Mouse (Mus musculus): ENCODE data around the gene Mus81. TPM values are rescaled to one million over a fixed set of nuclear protein-coding genes. Genes with fewer than 3 reads are reported as not detected.

The Mus81 gene
- polyA plus RNA-seq, 1 experiment from 2014 or later: 39.7 TPM

DNA sequence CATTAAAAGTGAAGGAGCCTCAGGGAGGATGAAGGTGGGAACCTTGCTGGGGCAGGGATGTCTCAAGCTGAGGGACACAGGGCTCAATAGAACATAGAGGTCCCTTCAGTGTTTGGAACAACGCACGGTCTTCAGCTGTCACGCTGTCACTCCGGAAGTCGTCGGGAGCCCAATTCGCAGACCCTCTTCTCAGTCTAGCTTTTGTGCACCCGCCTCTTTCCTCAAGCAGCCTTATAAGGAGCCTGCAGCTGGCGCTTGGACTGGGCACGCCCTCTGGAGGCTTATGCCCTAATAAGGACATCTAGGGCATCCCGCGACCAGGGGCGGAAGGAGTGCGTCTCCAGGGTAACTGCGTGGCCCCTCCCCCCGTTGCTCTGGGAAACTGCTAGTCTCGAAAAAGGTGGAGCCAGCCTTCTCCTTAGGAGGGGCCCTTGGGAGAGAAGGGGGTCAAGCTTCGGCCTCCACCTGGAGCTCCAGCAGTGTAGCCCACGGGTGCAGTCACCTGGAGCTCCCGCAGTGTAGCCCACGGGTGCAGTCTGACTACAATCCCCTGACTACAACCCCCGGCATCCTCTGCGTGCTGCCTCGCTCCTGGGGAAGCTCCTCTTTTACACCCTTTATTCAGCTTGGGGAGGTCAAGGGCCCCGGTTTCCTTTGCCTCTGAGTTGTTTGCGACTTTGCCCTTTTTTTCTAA, 823 bp upstream of the Mus81 start:
- DNase-seq (ENCODE audit: low spot score): peak; percentile 99
- peaks cover 9% of the 10 kb centered on the region; the same call in 1 of the 2 replicates for H3K4me1 ChIP-seq (ENCODE audit: control insufficient read depth, insufficient read depth, low read length)
- H3K27me3 ChIP-seq (ENCODE audit: control insufficient read depth, insufficient read depth, low read length): no peaks in the 10 kb centered on the region
- under 1% methylated on average over 26 of the region's 26 CpGs for WGBS
- peak overlapping the region; percentile 47 for H3K9ac ChIP-seq (ENCODE audit: low read length)
- peak overlapping the region; percentile 90 for H3K27ac ChIP-seq (replicated peaks; ENCODE audit: low read depth, low read length)
- ATAC-seq (ENCODE audit: insufficient number of reproducible peaks, low FRiP score, low TSS enrichment, low read depth): peak; percentile 80
- H3K36me3 ChIP-seq (ENCODE audit: control insufficient read depth, insufficient read depth, low read length): peaks cover 19% of the 10 kb centered on the region
- no peaks in the 10 kb centered on the region for H3K9me3 ChIP-seq (ENCODE audit: control insufficient read depth, low read length)
- H3K4me3 ChIP-seq (ENCODE audit: low read depth, low read length): peak overlapping the region; percentile 41
- H3K4me2 ChIP-seq (ENCODE audit: low read depth, severe bottlenecking): peak overlapping the region; percentile 59

DNA sequence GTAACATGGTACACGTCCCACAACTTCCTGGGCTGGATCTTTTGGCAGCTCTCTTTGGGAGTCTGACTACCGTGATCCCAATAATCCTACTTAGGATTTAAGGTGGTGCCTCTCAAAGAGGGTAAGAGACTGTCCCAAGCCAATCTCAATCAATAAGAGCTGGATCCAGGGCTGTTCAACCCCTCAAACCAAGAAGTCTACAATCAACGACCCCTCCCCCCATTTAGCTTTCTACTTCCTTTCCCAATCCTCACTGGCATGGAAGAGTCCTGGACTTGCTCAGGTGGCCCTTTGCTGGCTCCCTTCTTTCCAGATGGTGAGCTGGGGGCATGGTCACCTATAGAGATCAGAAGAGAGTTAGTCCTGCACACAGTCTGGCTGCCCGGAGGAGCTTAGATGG, 1.4 kb downstream of the Mus81 start:
- peak overlapping the region; percentile 59; the same call in 1 of the 2 replicates for H3K4me2 ChIP-seq (ENCODE audit: low read depth, severe bottlenecking)
- H3K9ac ChIP-seq (ENCODE audit: low read length): no peak overlapping the region
- no peaks in the 10 kb centered on the region for H3K27me3 ChIP-seq (ENCODE audit: control insufficient read depth, insufficient read depth, low read length)
- DNase-seq (ENCODE audit: low spot score) (no peak), ATAC-seq (ENCODE audit: insufficient number of reproducible peaks, low FRiP score, low TSS enrichment, low read depth) (no peak)
- H3K27ac ChIP-seq (replicated peaks; ENCODE audit: low read depth, low read length): no peak overlapping the region
- no peaks in the 10 kb centered on the region for H3K9me3 ChIP-seq (ENCODE audit: control insufficient read depth, low read length)
- peaks cover 4% of the 10 kb centered on the region; the same call in 1 of the 2 replicates for H3K4me1 ChIP-seq (ENCODE audit: control insufficient read depth, insufficient read depth, low read length)
- H3K4me3 ChIP-seq (ENCODE audit: low read depth, low read length): no peak overlapping the region
- peaks cover 10% of the 10 kb centered on the region for H3K36me3 ChIP-seq (ENCODE audit: control insufficient read depth, insufficient read depth, low read length)
- WGBS: 90% methylated on average over 4 of the region's 4 CpGs

DNA sequence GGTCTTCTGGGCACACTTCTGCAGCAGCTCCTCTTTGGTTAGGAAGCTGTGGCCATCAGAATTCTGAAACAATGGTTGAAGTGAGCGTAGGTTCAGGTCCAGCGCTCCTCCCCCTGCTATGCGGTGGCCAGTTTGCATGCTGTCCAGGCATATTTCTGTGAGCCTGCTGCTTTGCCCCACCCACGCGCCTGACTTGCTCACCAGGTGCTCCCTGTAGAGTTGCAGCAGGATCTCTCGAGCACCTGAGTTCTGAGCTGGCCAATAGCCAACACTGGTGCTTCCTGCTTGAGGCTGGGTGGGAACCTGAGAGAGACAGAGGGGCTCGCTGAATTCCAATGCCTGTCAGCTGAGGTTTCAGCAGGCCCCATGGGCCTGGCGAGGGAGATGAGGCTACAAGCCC, 1.9 kb downstream of the Mus81 start:
- Histone ChIP-seq H3K27ac (replicated peaks; ENCODE audit: low read depth, low read length) (no peak overlapping the region), H3K9ac (ENCODE audit: low read length) (no peak overlapping the region), H3K9me3 (ENCODE audit: control insufficient read depth, low read length) (no peaks in the 10 kb centered on the region), H3K4me2 (ENCODE audit: low read depth, severe bottlenecking) (no peak overlapping the region), H3K36me3 (ENCODE audit: control insufficient read depth, insufficient read depth, low read length) (peaks cover 12% of the 10 kb centered on the region), H3K27me3 (ENCODE audit: control insufficient read depth, insufficient read depth, low read length) (no peaks in the 10 kb centered on the region), H3K4me3 (ENCODE audit: low read depth, low read length) (no peak overlapping the region), H3K4me1 (ENCODE audit: control insufficient read depth, insufficient read depth, low read length) (peaks cover 4% of the 10 kb centered on the region; the same call in 1 of the 2 replicates)
- ATAC-seq (ENCODE audit: insufficient number of reproducible peaks, low FRiP score, low TSS enrichment, low read depth) (no peak), DNase-seq (ENCODE audit: low spot score) (no peak)
- 90% methylated on average over 8 of the region's 8 CpGs for WGBS

DNA sequence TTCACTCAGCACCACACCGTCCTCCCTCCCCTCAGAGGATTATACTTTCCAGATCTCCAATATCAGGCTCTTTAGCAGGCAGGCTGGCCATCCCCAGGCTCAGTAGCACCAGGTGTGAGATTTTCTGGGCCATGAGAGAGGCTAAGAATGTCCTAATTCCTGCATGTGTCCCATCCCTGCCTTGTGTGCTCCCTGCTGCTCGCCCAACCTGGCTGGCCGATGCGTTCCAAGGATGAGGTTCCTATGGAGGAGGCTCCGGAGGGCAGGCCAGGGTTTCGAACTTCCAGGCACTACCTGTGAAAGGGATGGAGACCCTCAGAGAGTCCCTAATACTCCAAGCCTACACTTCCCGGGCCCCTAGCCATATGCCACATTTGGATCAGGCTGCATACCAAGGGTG, 2.4 kb downstream of the Mus81 start:
- ATAC-seq (ENCODE audit: insufficient number of reproducible peaks, low FRiP score, low TSS enrichment, low read depth): no peak

DNA sequence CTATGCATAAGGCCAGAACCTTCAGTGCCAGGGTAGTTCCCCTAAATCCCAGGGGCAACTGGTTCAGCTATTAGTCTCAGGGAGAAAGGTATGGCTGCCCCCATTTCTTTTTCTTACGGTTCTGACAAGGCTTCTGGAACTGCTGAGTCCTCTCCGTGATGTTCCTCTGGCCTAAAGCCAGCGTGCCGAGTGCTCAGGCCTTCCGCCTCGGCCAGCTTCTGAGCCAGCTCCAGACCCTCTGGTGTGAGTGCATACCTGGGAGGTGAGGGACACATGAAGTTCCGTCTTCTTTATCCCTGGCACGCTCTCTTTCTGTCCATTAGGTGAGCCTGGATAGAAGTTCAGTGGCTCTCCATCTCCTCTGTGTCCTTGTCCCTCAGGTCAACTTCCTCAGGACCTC, 2.8 kb downstream of the Mus81 start:
- ATAC-seq (ENCODE audit: insufficient number of reproducible peaks, low FRiP score, low TSS enrichment, low read depth): no peak
- WGBS: 92% methylated on average over 8 of the region's 8 CpGs
- Histone ChIP-seq H3K4me3 (ENCODE audit: low read depth, low read length) (no peak overlapping the region), H3K4me2 (ENCODE audit: low read depth, severe bottlenecking) (no peak overlapping the region), H3K27me3 (ENCODE audit: control insufficient read depth, insufficient read depth, low read length) (no peaks in the 10 kb centered on the region), H3K27ac (replicated peaks; ENCODE audit: low read depth, low read length) (no peak overlapping the region), H3K9ac (ENCODE audit: low read length) (no peak overlapping the region), H3K4me1 (ENCODE audit: control insufficient read depth, insufficient read depth, low read length) (peaks cover 4% of the 10 kb centered on the region; the same call in 1 of the 2 replicates), H3K36me3 (ENCODE audit: control insufficient read depth, insufficient read depth, low read length) (peaks cover 12% of the 10 kb centered on the region), H3K9me3 (ENCODE audit: control insufficient read depth, low read length) (no peaks in the 10 kb centered on the region)
- no peak for DNase-seq (ENCODE audit: low spot score)

More for the DNA sequence above, 2.4 kb downstream of the Mus81 start:
- H3K9me3 ChIP-seq (ENCODE audit: control insufficient read depth, low read length): no peaks in the 10 kb centered on the region
- peaks cover 4% of the 10 kb centered on the region; the same call in 1 of the 2 replicates for H3K4me1 ChIP-seq (ENCODE audit: control insufficient read depth, insufficient read depth, low read length)
- H3K27me3 ChIP-seq (ENCODE audit: control insufficient read depth, insufficient read depth, low read length): no peaks in the 10 kb centered on the region
- DNase-seq (ENCODE audit: low spot score): no peak
- WGBS: 92% methylated on average over 7 of the region's 7 CpGs
- H3K4me2 ChIP-seq (ENCODE audit: low read depth, severe bottlenecking): no peak overlapping the region
- H3K9ac ChIP-seq (ENCODE audit: low read length): no peak overlapping the region
- no peak overlapping the region for H3K27ac ChIP-seq (replicated peaks; ENCODE audit: low read depth, low read length)
- peaks cover 12% of the 10 kb centered on the region for H3K36me3 ChIP-seq (ENCODE audit: control insufficient read depth, insufficient read depth, low read length)
- no peak overlapping the region for H3K4me3 ChIP-seq (ENCODE audit: low read depth, low read length)

DNA sequence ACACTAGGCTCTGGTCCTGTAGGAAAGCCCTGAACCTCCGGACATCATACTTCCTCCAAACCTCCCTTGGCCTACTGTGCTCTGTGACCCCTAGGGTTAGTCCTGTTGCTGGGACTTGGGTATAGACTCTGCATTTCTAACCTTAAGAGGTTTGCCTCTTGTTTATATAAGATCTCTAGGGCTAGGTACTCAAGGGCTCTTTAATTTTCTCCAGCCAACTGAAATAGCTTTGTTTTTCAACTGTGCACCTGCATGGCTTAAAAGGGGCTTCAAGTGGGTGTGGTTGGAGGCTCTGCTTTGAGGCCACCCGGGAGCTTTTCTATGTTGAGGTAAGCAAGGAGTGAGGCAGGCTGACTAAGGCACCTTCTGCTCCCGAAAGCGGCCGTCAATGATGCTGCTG, 3.7 kb downstream of the Mus81 start:
- no peak for ATAC-seq (ENCODE audit: insufficient number of reproducible peaks, low FRiP score, low TSS enrichment, low read depth)
- Histone ChIP-seq H3K27me3 (ENCODE audit: control insufficient read depth, insufficient read depth, low read length) (no peaks in the 10 kb centered on the region), H3K9me3 (ENCODE audit: control insufficient read depth, low read length) (no peaks in the 10 kb centered on the region), H3K36me3 (ENCODE audit: control insufficient read depth, insufficient read depth, low read length) (peaks cover 13% of the 10 kb centered on the region), H3K9ac (ENCODE audit: low read length) (no peak overlapping the region), H3K27ac (replicated peaks; ENCODE audit: low read depth, low read length) (no peak overlapping the region), H3K4me1 (ENCODE audit: control insufficient read depth, insufficient read depth, low read length) (peaks cover 4% of the 10 kb centered on the region; the same call in 1 of the 2 replicates), H3K4me3 (ENCODE audit: low read depth, low read length) (no peak overlapping the region), H3K4me2 (ENCODE audit: low read depth, severe bottlenecking) (no peak overlapping the region)
- WGBS: 89% methylated on average over 5 of the region's 5 CpGs
- no peak for DNase-seq (ENCODE audit: low spot score)

DNA sequence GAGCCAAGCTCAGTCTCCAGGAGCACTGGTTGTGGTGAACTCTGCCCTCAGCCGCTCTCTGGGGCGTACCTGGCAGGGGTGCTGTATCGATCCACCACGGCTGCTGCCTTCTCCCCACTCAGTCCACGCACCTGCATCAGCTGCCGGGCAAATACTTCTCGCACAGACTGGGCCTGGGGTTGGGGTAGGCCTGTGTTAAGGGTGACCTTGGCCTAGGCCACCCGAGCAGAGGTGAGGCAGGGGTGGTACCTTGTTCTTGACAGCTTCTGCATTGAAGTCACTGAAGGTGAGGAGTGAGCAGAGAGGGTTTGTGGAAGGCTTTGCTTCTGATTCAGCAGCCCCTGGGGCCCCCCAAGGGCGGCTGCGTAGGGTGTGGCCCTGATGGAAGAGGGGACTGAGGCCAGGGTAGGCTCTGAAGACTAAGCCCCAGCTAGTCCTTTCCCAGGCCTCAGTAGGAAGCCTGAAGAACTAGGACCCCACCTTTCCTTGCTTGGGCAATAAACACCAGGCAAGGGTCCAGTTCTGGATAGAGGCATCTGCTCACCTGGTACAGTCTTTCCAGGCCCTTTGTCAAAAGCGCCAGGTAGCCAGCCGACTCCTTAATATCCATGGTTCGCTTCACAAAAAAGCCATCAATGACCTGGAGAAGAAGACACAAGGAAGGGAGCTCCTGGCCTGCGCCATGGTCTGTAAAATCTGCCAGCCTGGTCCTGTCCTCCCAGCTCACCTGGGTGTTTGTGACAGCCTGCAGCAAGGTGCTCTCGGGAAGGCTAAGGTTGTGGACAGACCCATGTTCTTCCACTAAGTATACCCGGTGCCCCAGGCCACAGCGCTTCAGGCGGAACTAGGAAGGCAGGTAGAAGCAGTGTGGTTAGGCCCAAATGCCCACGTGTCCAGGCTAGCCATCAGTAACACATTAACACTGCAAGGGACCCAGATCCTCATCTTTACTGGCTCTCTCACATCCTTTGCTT, 4.5 kb downstream of the Mus81 start:
- Histone ChIP-seq H3K9ac (ENCODE audit: low read length) (no peak overlapping the region), H3K4me2 (ENCODE audit: low read depth, severe bottlenecking) (no peak overlapping the region), H3K4me3 (ENCODE audit: low read depth, low read length) (no peak overlapping the region), H3K36me3 (ENCODE audit: control insufficient read depth, insufficient read depth, low read length) (peaks cover 13% of the 10 kb centered on the region), H3K4me1 (ENCODE audit: control insufficient read depth, insufficient read depth, low read length) (peaks cover 4% of the 10 kb centered on the region; the same call in 1 of the 2 replicates), H3K27me3 (ENCODE audit: control insufficient read depth, insufficient read depth, low read length) (no peaks in the 10 kb centered on the region), H3K27ac (replicated peaks; ENCODE audit: low read depth, low read length) (no peak overlapping the region), H3K9me3 (ENCODE audit: control insufficient read depth, low read length) (no peaks in the 10 kb centered on the region)
- DNase-seq (ENCODE audit: low spot score): no peak
- no peak for ATAC-seq (ENCODE audit: insufficient number of reproducible peaks, low FRiP score, low TSS enrichment, low read depth)
- 93% methylated on average over 19 of the region's 19 CpGs for WGBS

DNA sequence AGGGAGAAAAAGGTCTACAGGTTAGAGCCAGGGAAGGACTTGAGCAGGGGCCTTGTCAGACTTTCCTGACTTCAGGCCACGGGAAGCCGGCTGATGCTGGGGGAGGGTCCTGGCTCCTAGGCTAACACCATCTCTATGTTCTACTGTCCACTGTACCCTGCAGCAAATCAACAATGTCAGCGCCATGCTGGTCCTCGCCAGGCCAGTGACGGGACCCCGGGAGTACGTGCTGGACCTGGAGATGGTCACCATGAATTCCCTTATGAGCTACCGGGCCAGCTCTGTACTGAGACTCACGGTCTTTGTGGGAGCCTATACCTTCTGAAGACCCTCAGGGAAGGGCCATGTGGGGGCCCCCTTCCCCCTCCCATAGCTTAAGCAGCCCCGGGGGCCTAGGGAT, 6.8 kb downstream of the Mus81 start:
- Histone ChIP-seq H3K9me3 (ENCODE audit: control insufficient read depth, low read length) (no peaks in the 10 kb centered on the region), H3K9ac (ENCODE audit: low read length) (no peak overlapping the region), H3K27me3 (ENCODE audit: control insufficient read depth, insufficient read depth, low read length) (no peaks in the 10 kb centered on the region), H3K27ac (replicated peaks; ENCODE audit: low read depth, low read length) (no peak overlapping the region), H3K36me3 (ENCODE audit: control insufficient read depth, insufficient read depth, low read length) (peaks cover 13% of the 10 kb centered on the region), H3K4me3 (ENCODE audit: low read depth, low read length) (no peak overlapping the region), H3K4me2 (ENCODE audit: low read depth, severe bottlenecking) (no peak overlapping the region), H3K4me1 (ENCODE audit: control insufficient read depth, insufficient read depth, low read length) (no peaks in the 10 kb centered on the region)
- DNase-seq (ENCODE audit: low spot score): no peak
- no peak for ATAC-seq (ENCODE audit: insufficient number of reproducible peaks, low FRiP score, low TSS enrichment, low read depth)
- WGBS: 91% methylated on average over 10 of the region's 10 CpGs
